Mouse (Mus musculus): ENCODE data around the gene Grk3.

DNA sequence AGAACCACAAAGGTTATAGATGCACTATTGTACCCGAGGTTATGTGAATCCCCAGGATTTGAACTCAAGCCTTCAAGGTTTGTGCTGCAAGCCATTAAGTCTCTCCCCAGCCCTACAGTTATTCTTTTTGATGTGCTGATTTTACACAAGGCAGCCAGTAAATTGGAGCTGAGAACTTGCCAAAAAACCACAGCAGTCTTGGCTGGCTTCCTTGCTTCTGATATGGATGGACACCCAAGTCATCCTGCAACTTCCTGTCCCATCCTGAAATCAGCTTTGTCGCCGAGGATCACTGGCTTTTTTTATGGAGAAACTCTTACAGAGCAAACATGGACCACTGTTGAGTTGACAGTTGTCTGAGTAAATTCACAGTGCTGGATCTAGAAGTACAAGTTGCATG lies 14.5 kb upstream of the Grk3 start:
- TF ChIP-seq CTCF (IDR thresholded peaks at IDR 0.05; ENCODE audit: low read depth, low read length) (no peak), POLR2A (IDR thresholded peaks at IDR 0.05; ENCODE audit: borderline replicate concordance, low read depth, low read length) (no peak)
